Comparison of ENCODE assay signal across 26 mouse cellular contexts in the genomic region with DNA sequence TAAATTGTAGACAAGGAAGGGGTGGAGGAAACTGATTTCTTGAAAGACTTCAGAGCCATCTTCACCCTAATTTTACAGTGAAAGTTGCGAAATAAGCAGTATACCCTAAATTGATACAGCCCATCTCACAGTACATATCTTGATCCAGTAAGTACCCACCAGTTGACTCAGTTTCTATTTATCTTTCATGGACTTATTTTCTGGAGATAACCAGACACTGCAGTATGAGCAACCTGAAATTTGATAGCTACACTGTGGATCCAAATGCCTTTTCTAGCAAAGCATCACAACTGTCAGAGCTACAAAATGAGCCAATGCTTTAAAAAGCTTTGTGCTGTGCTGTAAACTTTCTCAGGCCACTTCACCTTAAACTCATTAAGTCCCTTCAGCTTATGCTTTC.
"Had no signal": no experiment of that assay in that cellular context is flagged by ENCODE, and none has a peak within 500 bp of the region (broad histone marks: within the 10 kb centered on the region; RNA-seq: fewer than 3 reads in every experiment).

No protein-coding gene starts in this region.

- H3K9me3 ChIP-seq: embryonic facial prominence, embryonic 10.5 days; embryonic facial prominence, embryonic 12.5 days; embryonic facial prominence, embryonic 13.5 days; embryonic facial prominence, embryonic 15.5 days; forebrain, embryonic 10.5 days; forebrain, embryonic 12.5 days; forebrain, embryonic 13.5 days; forebrain, embryonic 15.5 days; heart, embryonic 10.5 days had no signal

- H3K4me2 ChIP-seq: embryonic facial prominence, embryonic 12.5 days; embryonic facial prominence, embryonic 13.5 days; embryonic facial prominence, embryonic 15.5 days; forebrain, embryonic 12.5 days; forebrain, embryonic 13.5 days; forebrain, embryonic 15.5 days had no signal

- H3K4me3 ChIP-seq: embryonic facial prominence, embryonic 10.5 days; embryonic facial prominence, embryonic 12.5 days; embryonic facial prominence, embryonic 13.5 days; embryonic facial prominence, embryonic 15.5 days; erythroblast, embryonic 14.5 days; forebrain, embryonic 10.5 days; forebrain, embryonic 12.5 days; forebrain, embryonic 13.5 days; forebrain, embryonic 15.5 days; gastrocnemius, adult 2 months; heart, adult 2 months; heart, embryonic 10.5 days had no signal

- H3K4me1 ChIP-seq: embryonic facial prominence, embryonic 12.5 days; embryonic facial prominence, embryonic 15.5 days had no signal

- H3K36me3 ChIP-seq: embryonic facial prominence, embryonic 10.5 days; embryonic facial prominence, embryonic 12.5 days; embryonic facial prominence, embryonic 13.5 days; embryonic facial prominence, embryonic 15.5 days; forebrain, embryonic 10.5 days; forebrain, embryonic 12.5 days; forebrain, embryonic 15.5 days; heart, embryonic 10.5 days had no signal

- H3K9ac ChIP-seq: embryonic facial prominence, embryonic 12.5 days; embryonic facial prominence, embryonic 13.5 days; embryonic facial prominence, embryonic 15.5 days; forebrain, embryonic 12.5 days; forebrain, embryonic 13.5 days; forebrain, embryonic 15.5 days; forebrain, postnatal 0 days had no signal

- H3K27ac ChIP-seq: embryonic facial prominence, embryonic 10.5 days; embryonic facial prominence, embryonic 12.5 days; embryonic facial prominence, embryonic 13.5 days; embryonic facial prominence, embryonic 15.5 days; forebrain, embryonic 12.5 days; forebrain, embryonic 13.5 days; forebrain, embryonic 15.5 days; gastrocnemius, adult 2 months; heart, adult 2 months; heart, embryonic 10.5 days had no signal

- H3K27me3 ChIP-seq: embryonic facial prominence, embryonic 12.5 days; embryonic facial prominence, embryonic 13.5 days; embryonic facial prominence, embryonic 15.5 days; forebrain, embryonic 12.5 days; forebrain, embryonic 13.5 days; forebrain, embryonic 15.5 days had no signal

- DNase-seq: cerebellum, adult 9-10 months; cerebellum, adult 9-11 months; cerebellum, postnatal 10 days; cerebellum, postnatal 14 days; cerebellum, postnatal 25 days; cerebellum, postnatal 36 days; forebrain, postnatal 0 days; gastrocnemius, adult 2 months; gastrocnemius, postnatal 10 days; gastrocnemius, postnatal 25 days; gastrocnemius, postnatal 36 days; heart, adult 11 months; heart, adult 18-20 months; heart, adult 2 months had no signal

- ATAC-seq: forebrain, embryonic 13.5 days; forebrain, embryonic 14.5 days; forebrain, embryonic 15.5 days; forebrain, embryonic 16.5 days; forebrain, postnatal 0 days had no signal
